Mouse (Mus musculus) olfactory bulb, adult 2 months (tissue): ENCODE data around the gene Ganab.

Experiments
- CTCF ChIP-seq: fragments of 200-500 bp; IDR thresholded peaks from 2 replicates; pipeline ENCODE4 v1.5.1; 2012; ENCODE audit warnings: low read depth, mild to moderate bottlenecking, low read length, moderate library complexity; ENCODE audit not compliant: insufficient read depth
- POLR2A ChIP-seq: fragments of 200-500 bp; IDR thresholded peaks from 2 replicates; pipeline ENCODE4 v1.6.1; 2012; ENCODE audit warnings: mild to moderate bottlenecking, low read depth, low read length, moderate library complexity; ENCODE audit not compliant: insufficient read depth

DNA sequence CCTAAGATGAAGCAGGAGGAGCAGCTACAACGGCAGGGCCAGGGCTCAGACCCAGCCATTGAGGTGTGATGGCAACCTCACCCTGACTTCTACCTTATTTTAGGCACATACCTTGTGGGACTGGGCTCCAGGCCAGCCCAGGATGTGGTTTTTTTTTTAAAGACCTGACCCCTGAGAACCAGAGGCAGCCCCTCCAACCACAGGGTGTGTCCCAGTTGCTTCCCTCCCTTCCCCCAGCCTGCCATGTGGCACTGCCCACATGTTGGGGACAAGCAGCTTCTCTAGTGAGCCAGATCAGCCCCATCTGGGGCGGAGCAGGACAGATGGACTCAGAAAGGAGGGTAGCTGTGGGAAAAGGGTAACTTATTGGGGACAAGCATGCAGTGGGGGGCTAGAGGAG lies 28.9 kb downstream of the Ganab start:
- TF ChIP-seq POLR2A (no peak), CTCF (no peak)
